Mouse (Mus musculus): ENCODE data around the gene Heatr5b. TPM values are rescaled to one million over a fixed set of nuclear protein-coding genes. Genes with fewer than 3 reads are reported as not detected.

Gene Heatr5b
- total RNA-seq, 2 experiments from 2014 or later: 32.9 to 35.3 TPM

DNA sequence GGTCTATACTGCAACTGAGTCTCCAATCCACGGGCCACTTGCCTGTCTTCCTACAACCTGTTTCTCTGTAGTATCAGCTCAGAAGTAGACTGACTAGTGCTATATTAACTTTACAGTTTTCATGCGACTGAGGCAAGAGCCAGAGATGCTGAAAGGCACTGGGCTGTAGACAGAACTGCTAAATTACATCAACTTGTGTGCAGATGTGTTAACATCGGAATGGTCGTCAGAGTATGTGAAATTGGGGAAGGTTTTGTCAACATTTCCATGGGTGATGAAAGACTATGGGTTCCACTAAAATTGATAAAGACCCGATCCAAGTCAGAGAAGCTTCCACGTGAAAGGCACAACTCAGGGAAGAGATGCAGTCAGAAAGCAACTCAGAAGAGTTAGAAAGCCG is 132.2 kb downstream of the Heatr5b start:
- no peak for DNase-seq (ENCODE audit: low spot score in 2 of 2)

Other genes starting within 250 kb of the Heatr5b start
- gene Strn, start 98.2 kb downstream of the Heatr5b start, total RNA-seq (2021): 10 to 100 TPM; 18.1 to 20.3 TPM
- 10 to 100 TPM; 22.6 to 26.7 TPM for gene Gpatch11, start 203 bp upstream of the Heatr5b start, total RNA-seq (2021)
- 10 to 100 TPM; 18.8 to 20.7 TPM for gene Eif2ak2, start 47.2 kb upstream of the Heatr5b start, total RNA-seq (2021)
- not detected for gene Sult6b1, start 71.6 kb upstream of the Heatr5b start, total RNA-seq (2021)
- 10 to 100 TPM; 34.0 to 38.2 TPM for gene Cebpzos, start 81.1 kb upstream of the Heatr5b start, total RNA-seq (2021)
- 10 to 100 TPM; 46.4 to 50.8 TPM for gene Cebpz, start 101.7 kb upstream of the Heatr5b start, total RNA-seq (2021)
- 10 to 100 TPM; 43.9 to 47.8 TPM for gene Ndufaf7, start 101.8 kb upstream of the Heatr5b start, total RNA-seq (2021)
- gene Prkd3, start 185.5 kb upstream of the Heatr5b start, total RNA-seq (2021): 10 to 100 TPM; 18.5 to 21.8 TPM
- 1 to 10 TPM; 7.3 to 8.1 TPM for gene Qpct, start 216.5 kb upstream of the Heatr5b start, total RNA-seq (2021)

All from adrenal gland, adult 18-20 months (tissue).